Mouse (Mus musculus): ENCODE measurements around the gene Psmd1. TPM values are rescaled to one million over a fixed set of nuclear protein-coding genes. Genes with fewer than 3 reads are reported as not detected.

Gene Psmd1
- total RNA-seq, 1 experiment = 177 TPM

DNA sequence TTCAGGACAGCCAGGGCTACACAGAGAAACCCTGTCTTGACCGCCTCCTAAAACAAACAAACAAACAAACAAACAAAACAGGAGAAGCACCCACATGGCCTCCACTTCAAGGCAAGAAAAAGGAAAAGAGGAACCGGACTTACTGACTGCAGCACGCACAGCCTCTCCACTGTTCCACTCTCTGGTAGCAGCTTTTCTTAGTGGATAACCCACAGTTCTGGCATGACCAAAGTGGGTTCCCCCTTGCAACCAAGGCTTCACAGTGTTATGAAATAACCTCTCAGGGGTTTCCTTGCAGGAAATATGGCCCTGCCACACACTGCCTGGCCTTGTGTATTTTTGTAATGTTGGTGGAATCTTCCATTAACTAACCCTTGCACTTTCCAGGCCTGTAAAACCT is 23.4 kb upstream of the Psmd1 start:
- H3K9me3 ChIP-seq (ENCODE audit: control insufficient read depth, insufficient read depth, low read depth, low read length) = no peaks in the 10 kb centered on the region
- no peak for DNase-seq (ENCODE audit: low read depth, low spot score)
- TF ChIP-seq ZNF384 (IDR thresholded peaks at IDR 0.05; ENCODE audit: low read depth, low read length) (no peak), ZC3H11A (IDR thresholded peaks at IDR 0.05; ENCODE audit: borderline replicate concordance, low read depth, low read length) (no peak), MAFK (IDR thresholded peaks at IDR 0.05; ENCODE audit: insufficient read depth, low read depth, low read length) (no peak), CHD2 (IDR thresholded peaks at IDR 0.05; ENCODE audit: low read depth, low read length) (no peak), HCFC1 (IDR thresholded peaks at IDR 0.05; ENCODE audit: borderline replicate concordance, insufficient read depth, low read length) (no peak)
- H3K9ac ChIP-seq (ENCODE audit: insufficient read depth, low read depth, low read length, poor library complexity, severe bottlenecking) = no peak overlapping the region
- no peak overlapping the region for H3K4me3 ChIP-seq (ENCODE audit: insufficient read depth in 1 of 2, low read depth in 1 of 2, low read length in 2 of 2, poor library complexity in 1 of 2, severe bottlenecking in 1 of 2)
- H3K36me3 ChIP-seq (ENCODE audit: control insufficient read depth, insufficient read depth, low read length, poor library complexity, severe bottlenecking) = no peaks in the 10 kb centered on the region
- in situ Hi-C loops (cut with MboI; ENCODE audit: low sequenced_read_pairs in 2 of 2, unreplicated experiment in 2 of 2) = no loop called here
- no peak overlapping the region for H3K27ac ChIP-seq (ENCODE audit: insufficient read depth, low read depth, low read length, poor library complexity, severe bottlenecking)
- peaks cover 0 to 9% of the 10 kb centered on the region in 2 experiments; a peak in 2 of 4 replicates for H3K4me1 ChIP-seq (ENCODE audit: control insufficient read depth in 2 of 2, insufficient read depth in 2 of 2, low read length in 2 of 2, poor library complexity in 1 of 2)

- DNase-seq (ENCODE audit: low read depth, low spot score) = no peak
- Histone ChIP-seq H3K27ac (ENCODE audit: insufficient read depth, low read depth, low read length, poor library complexity, severe bottlenecking) (no peak overlapping the region), H3K4me1 (ENCODE audit: control insufficient read depth in 2 of 2, insufficient read depth in 2 of 2, low read length in 2 of 2, poor library complexity in 1 of 2) (peaks cover 0 to 5% of the 10 kb centered on the region in 2 experiments; a peak in 2 of 4 replicates), H3K9me3 (ENCODE audit: control insufficient read depth, insufficient read depth, low read depth, low read length) (no peaks in the 10 kb centered on the region), H3K36me3 (ENCODE audit: control insufficient read depth, insufficient read depth, low read length, poor library complexity, severe bottlenecking) (no peaks in the 10 kb centered on the region), H3K9ac (ENCODE audit: insufficient read depth, low read depth, low read length, poor library complexity, severe bottlenecking) (no peak overlapping the region), H3K4me3 (ENCODE audit: insufficient read depth in 1 of 2, low read depth in 1 of 2, low read length in 2 of 2, poor library complexity in 1 of 2, severe bottlenecking in 1 of 2) (no peak overlapping the region)
- TF ChIP-seq ZC3H11A (IDR thresholded peaks at IDR 0.05; ENCODE audit: borderline replicate concordance, low read depth, low read length) (no peak), ZNF384 (IDR thresholded peaks at IDR 0.05; ENCODE audit: low read depth, low read length) (no peak), MAFK (IDR thresholded peaks at IDR 0.05; ENCODE audit: insufficient read depth, low read depth, low read length) (no peak), CHD2 (IDR thresholded peaks at IDR 0.05; ENCODE audit: low read depth, low read length) (no peak), HCFC1 (IDR thresholded peaks at IDR 0.05; ENCODE audit: borderline replicate concordance, insufficient read depth, low read length) (no peak)
- in situ Hi-C loops (cut with MboI; ENCODE audit: low sequenced_read_pairs in 2 of 2, unreplicated experiment in 2 of 2) = no loop called here
Measured at GRCm38 (mm10) chr1:86045056-86045455, 19.1 kb upstream of the Psmd1 start.

DNA sequence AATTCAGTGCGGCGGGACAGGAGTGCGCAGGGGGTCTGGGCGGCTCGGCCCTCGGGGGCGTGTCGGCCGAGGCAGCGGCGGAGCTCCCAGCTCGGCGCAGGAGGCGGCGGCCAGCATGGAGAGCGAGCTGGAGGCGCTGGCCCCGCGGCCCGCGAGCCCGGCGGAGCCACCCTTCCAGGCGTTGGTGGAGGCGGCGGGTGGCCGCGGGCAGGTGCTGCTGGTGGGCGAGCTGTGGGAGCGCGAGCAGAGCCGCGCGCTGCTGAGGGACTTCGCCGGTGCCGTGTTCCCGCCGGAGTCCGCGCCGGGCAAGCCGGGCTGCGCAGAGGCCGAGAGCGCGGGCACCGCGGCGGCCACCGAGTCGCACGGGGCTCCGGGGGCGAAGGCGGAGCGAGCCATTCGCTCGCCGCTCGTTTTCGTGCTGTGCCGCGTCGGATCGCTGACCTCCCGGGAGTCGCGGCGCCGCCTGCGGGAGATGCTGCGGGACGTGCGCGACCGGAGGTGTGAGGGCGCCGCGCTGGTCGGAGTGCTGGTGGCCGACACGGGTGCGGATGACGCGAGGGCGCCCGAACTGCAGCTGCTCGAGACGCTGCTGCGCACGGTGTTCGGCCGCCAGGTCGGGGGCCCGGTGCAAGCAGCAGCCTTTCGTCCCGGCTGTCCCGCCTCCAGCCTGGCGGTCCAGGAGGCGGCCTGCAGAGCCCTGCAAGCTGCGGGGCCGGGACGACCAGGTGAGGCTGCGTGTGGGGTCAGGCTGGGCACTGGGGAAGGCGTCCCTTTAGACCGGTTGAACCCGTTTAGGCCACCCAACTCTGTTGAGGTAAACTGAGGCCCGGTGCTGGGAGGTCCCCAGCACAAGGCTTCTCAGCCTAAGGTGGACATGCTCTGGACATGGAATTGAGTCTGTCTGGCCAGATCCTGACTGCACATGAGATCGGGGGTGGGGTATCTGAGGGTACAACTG is 18.1 kb upstream of the Psmd1 start, which contains the start of gene 2810459M11Rik:
Gene 2810459M11Rik (plus strand): TSS at position 16 of the 958 bp plus-strand sequence.
- peak within 1 kb of the TSS; percentile 50 to 77; a peak in 3 of 4 replicates for H3K4me3 ChIP-seq (ENCODE audit: insufficient read depth in 1 of 2, low read depth in 1 of 2, low read length in 2 of 2, poor library complexity in 1 of 2, severe bottlenecking in 1 of 2)
- no peaks in the 10 kb centered on the region for H3K36me3 ChIP-seq (ENCODE audit: control insufficient read depth, insufficient read depth, low read length, poor library complexity, severe bottlenecking)
- H3K9me3 ChIP-seq (ENCODE audit: control insufficient read depth, insufficient read depth, low read depth, low read length) = no peaks in the 10 kb centered on the region
- peaks cover 0 to 5% of the 10 kb centered on the region in 2 experiments; a peak in 2 of 4 replicates for H3K4me1 ChIP-seq (ENCODE audit: control insufficient read depth in 2 of 2, insufficient read depth in 2 of 2, low read length in 2 of 2, poor library complexity in 1 of 2)
- peak within 1 kb of the TSS; percentile 69 for H3K9ac ChIP-seq (ENCODE audit: insufficient read depth, low read depth, low read length, poor library complexity, severe bottlenecking)
- DNase-seq (ENCODE audit: low read depth, low spot score) = no peak
- in situ Hi-C loops (cut with MboI; ENCODE audit: low sequenced_read_pairs in 2 of 2, unreplicated experiment in 2 of 2) = no loop called here
- no peak for TF ChIP-seq MAFK (IDR thresholded peaks at IDR 0.05; ENCODE audit: insufficient read depth, low read depth, low read length)
- TF ChIP-seq HCFC1 (IDR thresholded peaks at IDR 0.05; ENCODE audit: borderline replicate concordance, insufficient read depth, low read length) = peak; percentile 33; the same call in 1 of the 2 replicates
- H3K27ac ChIP-seq (ENCODE audit: insufficient read depth, low read depth, low read length, poor library complexity, severe bottlenecking) = no peak within 1 kb of the TSS

DNA sequence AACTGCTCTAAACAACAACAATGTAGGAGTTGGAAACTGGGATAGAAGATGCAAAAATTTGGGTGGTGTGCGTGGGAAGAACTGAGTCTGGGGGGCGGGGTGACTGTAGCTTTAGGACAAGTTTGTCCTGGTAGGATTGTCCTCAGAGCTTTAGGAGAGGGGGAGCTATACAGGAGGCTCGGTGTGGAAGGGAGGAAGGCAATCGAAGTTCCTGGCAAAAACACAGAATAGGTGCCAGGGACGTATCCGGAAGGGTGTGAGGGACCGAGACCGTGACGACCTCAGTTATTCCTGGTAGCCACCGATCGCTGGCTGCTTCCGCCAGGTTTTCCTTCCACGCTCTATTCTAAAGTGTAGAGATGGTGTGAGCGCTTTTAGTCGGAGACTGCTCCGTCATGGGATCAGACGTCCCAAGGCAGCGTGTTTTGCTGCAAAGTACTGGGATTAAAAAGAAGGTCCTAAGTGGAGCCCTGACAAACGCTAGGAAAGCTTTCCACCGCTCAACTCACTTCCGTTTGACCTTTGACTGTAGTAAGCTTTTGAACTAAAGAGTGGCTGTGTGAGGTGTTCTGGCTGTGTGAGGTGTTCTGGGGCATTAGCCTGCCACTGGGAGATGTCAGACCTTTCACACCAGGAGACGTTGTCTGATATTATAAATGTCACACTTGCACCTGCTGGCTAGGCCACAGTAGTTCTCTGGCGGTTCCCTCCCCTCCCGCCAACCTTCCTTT is 17.2 kb upstream of the Psmd1 start:
- no peak for DNase-seq (ENCODE audit: low read depth, low spot score)
- no peaks in the 10 kb centered on the region for H3K36me3 ChIP-seq (ENCODE audit: control insufficient read depth, insufficient read depth, low read length, poor library complexity, severe bottlenecking)
- in situ Hi-C loops (cut with MboI; ENCODE audit: low sequenced_read_pairs in 2 of 2, unreplicated experiment in 2 of 2) = no loop called here
- no peak for TF ChIP-seq ZC3H11A (IDR thresholded peaks at IDR 0.05; ENCODE audit: borderline replicate concordance, low read depth, low read length)
- no peaks in the 10 kb centered on the region for H3K9me3 ChIP-seq (ENCODE audit: control insufficient read depth, insufficient read depth, low read depth, low read length)
- H3K4me1 ChIP-seq (ENCODE audit: control insufficient read depth in 2 of 2, insufficient read depth in 2 of 2, low read length in 2 of 2, poor library complexity in 1 of 2) = peaks cover 0 to 5% of the 10 kb centered on the region in 2 experiments; a peak in 2 of 4 replicates
- no peak overlapping the region for H3K9ac ChIP-seq (ENCODE audit: insufficient read depth, low read depth, low read length, poor library complexity, severe bottlenecking)
- no peak overlapping the region for H3K27ac ChIP-seq (ENCODE audit: insufficient read depth, low read depth, low read length, poor library complexity, severe bottlenecking)
- H3K4me3 ChIP-seq (ENCODE audit: insufficient read depth in 1 of 2, low read depth in 1 of 2, low read length in 2 of 2, poor library complexity in 1 of 2, severe bottlenecking in 1 of 2) = 0 out of 4 replicates have a peak overlapping the region, but pooled peaks of 1 of the 2 experiments have one; percentile 4
